Mouse (Mus musculus) adrenal gland, adult (tissue): ENCODE data around the gene L1td1.

Experiments used
- DNase-seq, 2 experiments: peaks; one replicate each; pipeline ENCODE4 v3.0.0; 2022 to 2023; ENCODE audit warnings: low spot score in 1 of 2; ENCODE audit not compliant: inconsistent age in 2 of 2

The L1td1 gene

DNA sequence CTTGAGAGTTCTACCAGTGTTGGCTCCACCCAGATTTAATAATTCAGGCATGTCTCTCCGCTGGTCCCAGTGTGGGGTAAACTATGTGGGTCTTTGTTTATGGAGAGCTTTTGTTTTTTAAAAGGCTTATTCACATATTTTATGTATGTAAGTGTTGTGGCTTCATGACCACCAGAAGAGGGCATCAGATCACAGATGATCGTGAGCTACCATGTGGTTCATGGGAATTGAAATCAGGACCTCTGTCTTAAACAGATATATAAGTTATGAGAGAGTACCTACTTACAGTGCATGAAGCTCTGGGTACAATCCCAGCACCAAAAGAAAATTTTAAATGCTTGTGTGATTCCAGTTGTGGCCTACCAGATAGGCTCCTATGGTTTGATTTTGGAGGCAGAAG lies 13.2 kb downstream of the L1td1 start:
- DNase-seq: peak in 1 of 2 experiments; percentile 52

DNA sequence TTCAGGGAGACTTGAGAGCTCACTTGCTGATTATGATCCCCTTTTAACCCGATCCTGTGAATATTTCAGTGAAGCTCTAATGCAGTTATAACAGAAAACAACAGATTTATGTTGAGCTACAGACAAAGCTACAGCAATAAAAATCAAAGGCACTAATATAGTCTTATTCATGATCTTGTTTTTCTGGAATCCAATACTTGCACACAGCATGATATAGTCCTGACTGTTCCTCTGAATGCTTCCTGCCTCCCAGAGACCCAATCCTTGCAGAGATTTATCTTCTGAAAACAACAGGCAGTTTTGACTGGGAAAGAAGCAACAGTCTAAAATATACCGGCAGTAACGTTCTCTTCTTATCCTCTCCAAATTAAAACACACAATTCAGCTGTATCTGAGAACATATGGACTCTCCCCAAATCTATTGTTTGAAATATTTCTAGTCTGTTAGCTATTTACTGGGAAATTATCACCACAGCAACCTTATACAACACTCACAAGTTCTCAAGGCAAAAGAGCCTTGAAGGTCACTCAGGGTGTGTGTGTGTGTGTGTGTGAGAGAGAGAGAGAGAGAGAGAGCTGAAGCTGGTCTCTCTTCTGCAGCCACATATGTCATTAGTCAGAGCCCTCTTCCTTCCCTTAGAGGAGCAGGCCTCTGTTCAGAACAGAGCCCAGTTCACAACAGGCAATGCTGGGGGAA lies 16.8 kb downstream of the L1td1 start:
- DNase-seq: no peak

DNA sequence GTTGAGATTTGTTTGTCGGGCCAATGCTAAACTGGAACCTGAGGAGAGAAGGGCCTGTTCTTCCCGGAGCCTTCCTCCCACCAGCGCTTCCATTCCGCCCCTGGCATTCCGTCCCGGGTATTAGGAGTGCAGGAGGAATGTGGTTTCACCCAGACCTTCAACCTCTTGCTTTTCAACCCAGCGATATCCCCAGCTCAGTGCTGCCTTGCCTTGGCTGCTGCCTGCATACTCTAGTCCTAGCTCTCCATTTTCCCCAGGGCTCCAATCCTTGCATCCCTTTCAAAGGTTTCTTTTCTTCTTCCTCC lies 17.3 kb downstream of the L1td1 start:
- DNase-seq: no peak

DNA sequence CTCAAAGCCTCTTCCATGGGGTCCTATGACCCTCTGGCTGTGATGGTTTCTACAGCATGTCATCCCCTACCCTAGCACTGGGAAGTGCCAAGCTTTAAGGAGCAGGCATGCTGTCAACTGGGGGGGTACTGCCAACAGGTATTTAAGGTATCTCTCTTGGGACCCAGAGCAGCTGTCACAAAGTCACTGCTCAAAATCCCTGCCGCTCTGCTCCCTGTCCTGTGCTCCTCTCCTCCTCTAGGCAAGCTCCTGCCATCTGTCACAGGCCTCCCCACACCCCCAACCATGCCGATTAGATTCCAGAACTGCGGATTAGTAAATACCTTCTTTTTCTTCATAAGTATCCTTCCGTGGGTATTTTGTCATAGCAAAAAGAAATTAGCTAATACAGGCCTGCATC lies 27.9 kb downstream of the L1td1 start:
- DNase-seq: no peak

DNA sequence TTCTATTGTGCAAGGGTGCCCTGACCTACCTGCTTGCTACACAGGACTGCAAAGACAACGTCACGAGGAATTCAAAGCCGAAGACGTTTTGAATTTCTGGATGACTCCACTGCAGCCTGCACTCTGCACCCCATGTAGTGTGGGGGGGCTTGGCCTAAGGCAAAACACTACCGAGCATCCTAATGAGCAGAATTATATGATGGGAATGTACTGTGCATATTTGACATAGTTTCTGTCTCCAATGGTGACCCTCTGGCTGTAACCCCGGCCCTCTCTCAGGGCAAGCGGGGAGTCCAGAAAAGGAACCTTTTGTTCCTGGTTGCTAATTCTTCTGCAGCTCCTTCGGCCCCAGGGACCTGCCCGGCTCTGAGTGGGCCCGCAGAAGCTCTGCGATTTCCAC lies 29.6 kb downstream of the L1td1 start:
- no peak for DNase-seq

DNA sequence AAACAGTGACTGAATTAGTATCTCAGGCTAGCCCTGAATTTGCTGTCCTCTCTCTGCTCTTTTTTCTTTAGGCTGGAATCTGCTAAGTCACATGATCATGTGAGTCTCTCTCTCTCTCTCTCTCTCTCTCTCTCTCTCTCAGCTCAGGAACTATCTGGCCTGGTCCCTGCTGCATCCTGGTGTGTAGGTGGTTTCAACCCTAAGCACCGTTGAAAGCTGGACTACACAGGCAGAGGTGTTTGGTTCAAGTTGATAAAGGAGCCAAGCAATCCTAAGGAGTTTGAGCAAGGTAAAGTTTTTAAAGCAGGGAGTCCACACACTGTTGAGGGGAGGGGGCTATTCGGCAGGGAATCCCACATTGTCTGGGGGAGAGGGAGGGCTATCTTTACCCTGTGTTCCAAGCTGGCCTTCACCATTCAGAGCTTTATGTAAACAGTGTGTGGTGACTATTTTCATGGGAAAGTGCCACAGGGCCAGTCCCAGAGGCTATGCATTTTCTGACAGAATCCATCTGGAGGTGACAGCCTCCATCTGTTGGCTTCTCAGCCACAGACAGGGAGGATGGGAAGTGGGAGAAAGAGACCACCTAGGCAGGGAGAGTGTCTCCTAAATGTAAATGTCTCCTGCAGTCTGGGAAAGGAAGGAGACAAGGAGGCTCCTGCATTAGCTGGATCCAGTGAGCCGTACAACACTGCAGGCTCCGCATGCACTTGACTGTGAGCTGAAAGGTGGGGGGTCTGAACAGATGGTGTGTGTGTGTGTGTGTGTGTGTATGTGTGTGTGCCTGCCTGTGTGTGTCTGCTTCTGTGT lies 31.7 kb downstream of the L1td1 start:
- no peak for DNase-seq

DNA sequence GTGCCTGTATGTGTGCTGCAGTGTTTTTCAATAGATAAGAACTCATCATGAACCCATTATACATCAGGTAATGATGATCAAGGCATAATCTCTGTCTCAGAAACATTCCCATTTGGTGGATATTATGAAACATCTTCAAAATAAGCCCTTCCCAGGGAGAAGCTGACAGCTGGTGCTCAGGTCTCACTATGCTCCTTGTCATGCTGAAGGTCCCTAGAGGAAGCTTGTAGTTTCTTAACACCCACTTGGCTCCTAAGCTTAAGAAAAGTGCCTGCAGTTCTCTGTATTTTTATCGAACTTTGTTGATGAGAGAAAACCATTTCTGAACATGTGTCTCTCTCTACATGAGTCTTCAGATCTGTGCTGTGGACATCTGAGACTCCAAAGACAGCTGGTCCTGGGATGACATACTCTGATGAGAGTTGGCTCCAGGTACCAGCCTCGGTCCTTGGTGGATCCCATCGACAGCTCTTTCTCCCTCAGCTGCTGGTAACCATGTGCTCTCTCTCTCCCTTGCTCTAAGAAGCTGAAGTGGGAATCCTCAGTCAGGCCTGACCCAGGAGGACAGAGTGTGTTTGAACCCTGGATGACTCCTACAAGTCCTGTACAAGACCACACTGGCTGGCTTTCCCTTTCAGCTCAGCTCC lies 32.5 kb downstream of the L1td1 start:
- no peak for DNase-seq

DNA sequence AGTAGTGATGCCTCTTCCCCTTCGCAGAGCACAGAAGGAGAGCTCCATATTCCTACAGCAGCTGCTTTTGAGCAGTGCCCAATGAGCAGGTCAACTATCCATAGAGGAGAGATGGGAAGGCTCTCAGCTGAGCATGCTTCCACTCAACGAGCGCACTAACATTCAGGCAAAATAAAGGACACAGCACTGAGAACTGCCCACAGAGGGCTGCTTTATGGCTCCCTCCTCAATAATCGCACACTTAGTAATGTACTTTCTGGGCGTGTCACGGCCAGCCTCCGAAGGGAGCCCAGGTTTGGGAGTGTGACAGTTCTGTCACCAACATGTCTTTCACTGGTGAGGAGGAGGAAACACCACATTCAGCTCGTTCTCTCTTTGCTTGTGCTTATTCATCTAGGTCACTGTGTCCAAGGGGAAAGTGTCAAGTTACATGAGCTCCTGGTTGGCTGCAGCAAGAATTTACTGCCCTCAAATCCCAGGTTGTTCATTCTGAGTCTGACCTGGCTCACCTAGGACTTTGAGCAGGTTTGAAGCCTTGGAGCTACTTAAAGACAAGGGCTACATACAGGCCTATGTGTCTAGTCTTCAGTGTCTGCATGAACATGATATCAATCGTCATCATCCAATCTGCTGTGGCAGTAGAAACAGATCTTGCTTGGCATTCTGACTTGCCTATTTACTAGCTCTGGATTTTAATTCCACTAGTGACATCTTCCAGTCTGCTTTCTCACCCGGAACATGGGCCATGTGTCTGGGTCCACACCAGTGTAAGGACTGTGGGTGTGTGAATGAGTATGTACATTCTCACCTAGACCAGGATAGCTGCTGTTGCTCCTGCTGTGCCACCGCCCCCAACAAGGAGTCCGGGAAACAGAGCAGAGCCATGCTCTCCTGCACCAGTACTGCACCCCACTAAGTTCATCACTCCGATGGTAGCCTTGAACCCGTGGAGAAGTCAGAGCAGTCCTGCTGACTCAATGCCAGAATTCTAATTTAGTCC lies 40.9 kb downstream of the L1td1 start:
- no peak for DNase-seq

DNA sequence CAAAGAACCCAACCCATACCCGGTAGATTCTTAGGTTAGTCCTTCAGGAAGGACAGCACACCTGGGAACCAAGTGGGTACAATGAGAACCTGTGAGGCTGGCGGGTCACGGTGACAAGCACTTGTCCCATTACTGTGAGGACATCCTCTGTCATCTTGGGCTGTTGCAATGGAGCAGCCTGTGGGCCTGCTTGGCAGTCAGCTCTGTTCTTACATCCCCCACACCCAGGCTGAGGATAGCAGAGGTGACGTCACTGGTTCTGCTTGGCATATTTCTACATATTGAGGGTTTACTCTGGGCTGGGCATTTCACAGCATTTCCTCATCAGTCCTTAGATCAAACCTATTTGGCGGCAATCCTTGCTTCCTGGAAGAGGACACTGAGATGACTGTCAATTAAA lies 47.3 kb downstream of the L1td1 start:
- no peak for DNase-seq

DNA sequence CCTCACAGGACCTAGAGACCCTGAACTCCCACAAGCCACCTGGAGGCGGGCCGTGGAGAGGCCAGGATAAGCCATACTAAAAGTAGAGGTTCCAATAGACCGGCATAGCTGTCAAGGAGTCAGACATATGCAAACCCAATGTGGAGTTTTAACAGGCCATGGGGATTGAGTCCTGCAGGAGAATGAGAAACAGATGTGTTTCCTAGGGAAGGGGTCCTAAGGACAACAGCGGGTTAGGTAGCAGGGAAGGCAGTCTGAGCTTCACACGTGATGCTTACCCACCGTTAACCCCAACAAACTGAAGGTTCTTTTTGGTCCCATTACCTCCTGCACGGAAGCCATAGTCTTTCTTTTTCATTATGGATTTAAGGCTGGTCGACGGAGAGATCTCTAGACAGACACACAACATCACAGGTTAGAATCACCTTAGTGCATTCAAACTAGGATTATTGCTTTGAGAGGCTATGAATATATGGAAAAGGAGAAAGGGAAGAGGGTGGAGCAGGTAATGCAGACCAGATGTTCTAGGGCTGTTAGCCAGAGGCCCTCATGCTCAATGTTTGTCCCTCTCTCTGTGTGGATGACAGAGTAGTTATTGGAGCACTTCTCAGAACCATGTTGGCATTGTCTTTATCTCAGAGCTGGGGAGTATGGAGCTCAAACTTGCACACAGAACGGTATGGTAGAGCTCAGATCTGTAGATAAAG lies 50.3 kb downstream of the L1td1 start:
- DNase-seq: no peak

DNA sequence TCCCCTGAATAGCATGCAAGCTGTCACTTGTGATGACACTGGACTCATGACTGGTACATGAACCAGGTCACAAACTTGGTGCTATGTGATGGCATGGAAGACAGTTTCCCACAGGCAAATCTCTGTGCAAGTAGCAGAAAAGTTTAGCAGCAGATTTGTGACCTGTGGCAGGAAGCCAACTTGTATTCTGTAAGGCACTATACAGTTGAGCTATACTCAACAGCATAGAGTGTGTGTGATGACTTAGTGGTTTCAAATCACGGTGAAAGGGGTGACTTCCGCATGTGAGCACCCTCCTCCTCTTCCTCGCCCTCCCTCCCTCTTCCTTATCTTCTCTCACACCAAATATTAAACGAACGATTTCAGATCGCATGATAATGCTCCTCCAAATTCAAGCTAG lies 50.9 kb downstream of the L1td1 start:
- DNase-seq: no peak

DNA sequence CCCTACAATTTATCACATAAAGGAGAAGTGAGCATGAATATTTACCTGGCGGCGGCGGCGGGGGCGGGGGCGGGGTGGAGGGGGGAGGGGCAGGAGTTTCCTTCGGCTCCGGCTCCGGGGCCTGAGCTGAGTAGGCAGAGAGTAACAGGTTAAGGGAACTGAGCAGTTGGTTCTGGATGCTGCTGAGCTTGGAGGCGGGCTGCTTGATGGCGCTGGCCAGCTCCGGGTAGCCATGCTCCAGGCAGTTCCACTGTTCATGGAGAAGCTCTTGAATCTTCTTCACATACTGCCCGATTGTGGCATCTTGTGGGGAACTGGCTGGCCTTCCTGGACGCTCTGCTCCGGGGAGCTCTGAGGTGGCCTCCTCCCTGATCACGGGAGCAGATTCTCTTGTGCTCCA lies 51.7 kb downstream of the L1td1 start:
- DNase-seq: no peak

DNA sequence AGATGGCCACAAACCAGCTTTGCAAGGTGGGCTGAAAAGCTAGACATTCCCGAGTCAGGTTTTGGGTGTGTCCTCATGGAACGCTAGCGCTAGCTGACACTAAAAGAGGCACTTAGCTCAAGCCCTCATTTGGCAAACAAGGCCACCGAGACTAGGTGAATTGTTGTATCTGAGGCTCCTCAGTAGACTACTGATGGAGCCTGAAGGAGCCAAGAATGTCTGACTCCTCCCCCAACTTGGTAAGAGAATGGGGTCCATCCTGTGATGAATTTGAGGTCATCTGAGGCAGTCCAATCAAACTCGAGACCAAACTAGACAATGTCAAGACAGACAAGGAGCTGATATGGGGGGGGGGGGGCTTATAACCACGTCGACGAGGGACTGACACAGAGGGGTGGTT lies 59.3 kb downstream of the L1td1 start:
- no peak for DNase-seq

DNA sequence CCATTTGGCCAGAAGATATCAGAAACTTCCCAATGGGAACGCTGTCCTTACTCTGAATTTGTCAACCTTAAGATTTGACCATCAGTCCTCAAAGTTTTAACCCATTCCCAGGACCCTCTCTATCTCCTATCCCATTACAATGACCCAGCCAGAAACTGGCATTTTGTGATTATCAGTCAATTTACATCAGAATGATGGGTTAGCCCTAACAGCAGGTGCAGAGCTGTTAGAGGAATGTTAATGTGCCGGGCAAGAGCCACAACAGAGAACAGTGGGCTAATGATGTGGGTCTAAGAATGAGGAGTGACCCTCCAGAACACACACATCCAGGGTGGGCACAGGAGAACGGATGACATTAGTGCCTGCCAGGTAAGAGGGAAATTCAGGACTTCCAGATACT lies 59.7 kb downstream of the L1td1 start:
- no peak for DNase-seq
